Mouse (Mus musculus) layer of hippocampus, adult 2 months (tissue): ENCODE measurements around the gene Zdhhc12. TPM values are rescaled to one million over a fixed set of nuclear protein-coding genes. Genes with fewer than 3 reads are reported as not detected.

ENCODE experiments used
- DNase-seq, 2 experiments: peaks; one replicate each; pipeline ENCODE4 v3.0.0; 2022; ENCODE audit warnings: low spot score in 2 of 2
- H3K27ac ChIP-seq: fragments of 200-600 bp; 2 replicates; pipeline ENCODE4 v1.8.1; 2022
- H3K4me3 ChIP-seq: fragments of 200-600 bp; 2 replicates; pipeline ENCODE4 v1.8.1; 2022; ENCODE audit warnings: mild to moderate bottlenecking
- CTCF ChIP-seq: fragments of 200-600 bp; conservative IDR thresholded peaks from 2 replicates; pipeline ENCODE4 v1.8.1; 2022; ENCODE audit warnings: antibody characterized with exemption, mild to moderate bottlenecking, moderate library complexity
- total RNA-seq, 2 experiments: library from RNA; stranded (reverse); gene quantifications; 2 replicates each; pipeline ENCODE4 v1.2.3; 2021

Gene Zdhhc12
- total RNA-seq, 2 experiments from 2014 or later: 7.6 to 9.1 TPM

- TF ChIP-seq CTCF: no peak
- peak in 1 of 2 experiments; percentile 26 for DNase-seq
- Histone ChIP-seq H3K27ac (peak overlapping the region; percentile 97), H3K4me3 (peak overlapping the region; percentile 88)
Measured at GRCm38 (mm10) chr2:30123729-30124471, 30.5 kb upstream of the Zdhhc12 start.

- Histone ChIP-seq H3K27ac (peak overlapping the region; percentile 97), H3K4me3 (peak overlapping the region; percentile 88)
- no peak for TF ChIP-seq CTCF
- peak; percentile 46 to 64 for DNase-seq
Measured at GRCm38 (mm10) chr2:30122766-30123165, 29.3 kb upstream of the Zdhhc12 start.

GRCm38 (mm10) chr2:30120269-30120668 is 26.8 kb upstream of the Zdhhc12 start:
- Histone ChIP-seq H3K27ac (peak overlapping the region; percentile 97), H3K4me3 (no peak overlapping the region; the same call in 1 of the 2 replicates)
- DNase-seq: no peak
- no peak for TF ChIP-seq CTCF

DNA sequence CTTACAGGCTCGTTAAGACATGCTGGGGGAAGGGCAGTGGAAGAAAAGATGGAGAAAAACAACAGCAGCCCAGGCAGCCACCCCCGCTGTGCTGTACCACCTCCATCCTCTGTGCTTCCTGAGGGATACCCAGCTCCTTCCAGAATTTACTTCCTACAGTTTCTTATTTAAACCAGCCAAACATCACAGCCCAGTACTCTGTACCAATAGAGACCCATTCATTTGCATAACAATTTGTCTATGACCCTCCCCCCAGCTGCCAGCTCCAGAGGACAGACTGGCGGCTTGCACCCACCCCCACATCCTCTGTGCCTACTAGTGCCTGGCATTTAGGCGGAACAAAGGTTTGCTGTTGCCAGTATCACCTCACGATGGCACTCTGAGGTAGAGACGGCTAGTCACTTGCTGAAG is 26.2 kb upstream of the Zdhhc12 start:
- DNase-seq: peak; percentile 76 to 89
- Histone ChIP-seq H3K27ac (peak overlapping the region; percentile 97), H3K4me3 (peak overlapping the region; percentile 5; the same call in 1 of the 2 replicates)
- peak; percentile 21; the same call in 1 of the 2 replicates for TF ChIP-seq CTCF

- no peak for DNase-seq
- TF ChIP-seq CTCF: no peak
- Histone ChIP-seq H3K4me3 (no peak overlapping the region), H3K27ac (no peak overlapping the region)
Measured at GRCm38 (mm10) chr2:30112564-30112963, 19.1 kb upstream of the Zdhhc12 start.

DNA sequence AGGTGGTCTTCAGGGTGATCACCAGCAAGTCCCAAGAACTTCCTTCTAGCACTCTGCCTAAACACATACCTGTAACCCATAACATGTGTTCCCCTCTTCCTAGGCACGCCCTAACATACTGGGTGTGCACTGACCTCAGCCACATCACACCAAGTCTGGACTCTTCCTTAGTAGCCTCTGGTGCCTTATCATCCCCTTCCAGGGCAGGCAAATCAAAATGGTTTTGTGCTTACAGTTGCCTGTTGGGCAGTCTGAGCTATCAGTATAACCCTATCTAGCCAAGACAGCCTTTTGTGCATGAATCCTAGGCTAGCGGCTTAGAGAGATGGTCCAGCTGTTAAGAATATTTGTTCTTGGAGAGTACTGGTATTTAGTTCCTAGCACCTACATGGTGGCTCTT is 18.1 kb upstream of the Zdhhc12 start:
- no peak for TF ChIP-seq CTCF
- H3K4me3 ChIP-seq: no peak overlapping the region
- H3K27ac ChIP-seq: no peak overlapping the region
- no peak for DNase-seq

DNA sequence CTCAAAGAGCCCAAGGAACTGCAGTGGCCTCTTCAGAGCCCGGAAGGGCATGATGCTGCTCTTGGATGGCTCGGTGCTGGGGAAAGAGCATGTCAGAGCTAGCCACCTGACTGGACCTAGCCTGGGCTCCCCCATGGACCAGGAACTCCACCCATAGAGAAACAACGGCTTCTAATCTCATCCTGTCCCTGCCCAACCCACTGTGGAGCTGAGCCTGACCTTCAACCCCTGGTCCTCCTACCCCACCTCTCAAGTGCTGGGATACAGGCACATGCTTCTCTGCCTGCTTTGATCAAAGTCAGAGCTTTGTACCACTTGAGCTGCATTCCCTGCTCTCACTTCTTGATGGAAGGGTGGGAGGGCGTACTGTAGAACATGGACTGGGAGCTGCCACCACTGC is 14.8 kb upstream of the Zdhhc12 start:
- no peak overlapping the region for H3K4me3 ChIP-seq
- no peak for DNase-seq
- TF ChIP-seq CTCF: no peak
- H3K27ac ChIP-seq: no peak overlapping the region

GRCm38 (mm10) chr2:30107646-30108045 is 14.2 kb upstream of the Zdhhc12 start:
- no peak overlapping the region for H3K4me3 ChIP-seq
- no peak overlapping the region for H3K27ac ChIP-seq
- no peak for TF ChIP-seq CTCF
- DNase-seq: no peak

- no peak overlapping the region for H3K27ac ChIP-seq
- peak in 1 of 2 experiments; percentile 52 for DNase-seq
- no peak overlapping the region for H3K4me3 ChIP-seq
- peak; percentile 82 for TF ChIP-seq CTCF
Measured at GRCm38 (mm10) chr2:30106364-30106763, 12.9 kb upstream of the Zdhhc12 start.

DNA sequence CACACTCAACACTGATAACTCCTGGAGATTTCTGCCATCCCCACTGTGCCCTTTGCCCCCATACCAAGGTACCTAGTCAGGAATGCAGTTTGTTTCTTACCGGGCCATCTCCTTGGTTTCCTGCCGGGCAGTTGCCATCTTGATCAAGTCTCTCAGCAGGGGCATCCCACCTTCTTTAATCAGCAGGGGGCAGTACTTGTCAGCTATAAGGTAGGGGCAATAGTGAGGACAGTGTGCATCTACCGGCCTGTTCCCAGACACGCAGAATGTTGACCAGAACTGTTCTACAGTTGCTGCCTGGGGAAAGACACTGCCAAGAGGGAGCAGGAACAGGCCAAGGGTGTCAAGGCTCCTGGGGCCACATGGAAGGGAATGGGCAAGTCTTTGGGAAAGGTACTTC is 6.8 kb upstream of the Zdhhc12 start:
- DNase-seq: no peak
- no peak overlapping the region for H3K27ac ChIP-seq
- no peak overlapping the region for H3K4me3 ChIP-seq
- peak; percentile 44 for TF ChIP-seq CTCF

GRCm38 (mm10) chr2:30095882-30096527 is 2.6 kb upstream of the Zdhhc12 start:
- H3K4me3 ChIP-seq: no peak overlapping the region
- TF ChIP-seq CTCF: peak; percentile 77
- H3K27ac ChIP-seq: no peak overlapping the region
- DNase-seq: no peak

DNA sequence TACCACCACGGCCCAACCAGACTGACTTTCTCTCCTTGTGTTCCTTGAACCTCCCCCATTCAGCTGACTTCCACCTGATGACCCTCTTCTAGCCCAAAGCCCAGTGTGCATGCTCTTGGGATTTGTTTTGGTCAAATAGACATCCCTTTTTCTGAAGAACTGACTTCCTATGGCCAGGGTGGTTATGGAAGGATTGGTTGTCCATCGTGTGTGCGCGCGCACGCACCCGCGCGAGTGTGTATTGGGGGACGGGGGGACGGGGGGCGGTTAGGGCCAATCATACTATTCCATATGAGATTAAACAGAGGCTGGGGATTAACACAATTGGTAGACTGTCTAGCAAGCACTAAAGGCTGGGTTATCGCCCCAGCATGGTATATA is 750 bp upstream of the Zdhhc12 start:
- Histone ChIP-seq H3K27ac (peak overlapping the region; percentile 86), H3K4me3 (peak overlapping the region; percentile 84)
- no peak for DNase-seq
- no peak for TF ChIP-seq CTCF

GRCm38 (mm10) chr2:30092280-30092918 is 1.0 kb downstream of the Zdhhc12 start:
- Histone ChIP-seq H3K27ac (no peak overlapping the region), H3K4me3 (no peak overlapping the region; the same call in 1 of the 2 replicates)
- DNase-seq: no peak
- no peak for TF ChIP-seq CTCF

DNA sequence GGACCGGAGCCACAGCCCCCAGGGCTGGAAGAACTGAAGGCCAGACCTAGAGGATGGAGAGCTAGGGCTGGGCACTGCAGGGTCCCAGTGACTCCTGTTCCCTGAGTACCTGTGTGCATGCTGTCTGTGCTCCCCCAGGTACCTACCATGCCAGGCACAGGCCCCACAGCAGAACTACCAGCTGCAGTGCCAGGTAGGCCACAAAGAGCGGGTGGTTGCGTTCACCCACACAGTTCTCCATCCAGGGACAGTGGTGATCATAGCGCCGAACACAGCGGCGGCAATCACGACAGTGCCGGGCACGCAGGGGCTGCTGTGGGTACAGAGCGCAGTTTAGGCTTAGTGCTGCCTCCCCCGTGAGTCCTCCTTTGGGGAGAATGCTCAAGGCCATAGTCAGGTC is 1.9 kb downstream of the Zdhhc12 start:
- TF ChIP-seq CTCF: no peak
- no peak overlapping the region for H3K27ac ChIP-seq
- no peak for DNase-seq
- no peak overlapping the region for H3K4me3 ChIP-seq
